Mouse (Mus musculus) stomach, embryonic 14.5 days (tissue): ENCODE results near the gene Ccdc170. TPM values are rescaled to one million over a fixed set of nuclear protein-coding genes. Genes with fewer than 3 reads are reported as not detected.

Experiments
- ATAC-seq: fragments of 200-750 bp; cut with Nextera tagmentation; 2 replicates; pipeline ENCODE4 v1.8.0; 2017; ENCODE audit warnings: low read depth, moderate TSS enrichment; ENCODE audit not compliant: insufficient number of reproducible peaks, insufficient read depth, low FRiP score
- H3K27ac ChIP-seq: fragments of 300-500 bp; sonication (generic); 2 replicates; pipeline ENCODE4 v1.5.1; 2014; ENCODE audit warnings: mild to moderate bottlenecking, low read length, moderate library complexity, mixed read lengths
- H3K27me3 ChIP-seq: fragments of 300-500 bp; sonication (generic); 2 replicates; pipeline ENCODE4 v1.6.1; 2014; ENCODE audit warnings: low read length, control low read depth, mixed read lengths; ENCODE audit not compliant: control insufficient read depth, insufficient read depth
- H3K36me3 ChIP-seq: fragments of 300-500 bp; sonication (generic); 2 replicates; pipeline ENCODE4 v1.6.1; 2014; ENCODE audit warnings: mild to moderate bottlenecking, control low read depth, low read length, moderate library complexity, mixed read lengths; ENCODE audit not compliant: control insufficient read depth, insufficient read depth
- H3K4me1 ChIP-seq: fragments of 300-500 bp; sonication (generic); 2 replicates; pipeline ENCODE4 v1.6.1; 2014; ENCODE audit warnings: low read length, control low read depth, mixed read lengths; ENCODE audit not compliant: control insufficient read depth, insufficient read depth
- H3K4me2 ChIP-seq: fragments of 300-500 bp; sonication (generic); replicated peaks from 2 replicates; pipeline ENCODE4 v1.6.1; 2014; ENCODE audit warnings: low read depth, low read length, control low read depth
- H3K4me3 ChIP-seq: fragments of 300-500 bp; sonication (generic); 2 replicates; pipeline ENCODE4 v1.5.1; 2014; ENCODE audit warnings: low read depth, low read length, control low read depth
- H3K9ac ChIP-seq: fragments of 300-500 bp; sonication (generic); replicated peaks from 2 replicates; pipeline ENCODE4 v1.6.1; 2014; ENCODE audit warnings: low read depth, mild to moderate bottlenecking, control low read depth, low read length, moderate library complexity, mixed read lengths
- H3K9me3 ChIP-seq: fragments of 300-500 bp; sonication (generic); 2 replicates; pipeline ENCODE4 v1.6.1; 2016; ENCODE audit warnings: low read depth, low read length, control low read depth; ENCODE audit not compliant: control insufficient read depth
- WGBS: fragments of 180-500 bp; shearing (Covaris S2); extraction: QIAGEN DNeasy Blood & Tissue Kit; methylation state at CpG from one replicate; pipeline ENCODE4 v1.1.7; 2014; 5-methylcytosine and 5-hydroxymethylcytosine counted together
- polyA plus RNA-seq: library from polyadenylated mRNA; unstranded; fragments of >200 nt; fragmentation: Nextera tagmentation; extraction: Ambion mirVana; gene quantifications from 2 replicates; pipeline ENCODE4 v1.2.1, GENCODE M21; 2014

Gene Ccdc170
- polyA plus RNA-seq, 1 experiment from 2014 or later = not detected

- Histone ChIP-seq H3K36me3 (no peaks in the 10 kb centered on the region), H3K9me3 (no peaks in the 10 kb centered on the region), H3K4me3 (no peak overlapping the region), H3K27me3 (no peaks in the 10 kb centered on the region), H3K9ac (no peak overlapping the region), H3K4me2 (no peak overlapping the region), H3K27ac (no peak overlapping the region), H3K4me1 (0 out of 2 replicates have a peak, but pooled peaks cover 2% of the 10 kb centered on the region)
- ATAC-seq = peak; percentile 63; the same call in 1 of the 2 replicates
- WGBS = 52% methylated on average over 11 of the region's 11 CpGs
Measured at GRCm38 (mm10) chr10:4473591-4473993, 8.7 kb upstream of the Ccdc170 start.

- H3K27ac ChIP-seq = no peak overlapping the region
- H3K4me1 ChIP-seq = 0 out of 2 replicates have a peak, but pooled peaks cover 2% of the 10 kb centered on the region
- WGBS = 70% methylated on average over 3 of the region's 3 CpGs
- no peak overlapping the region for H3K4me2 ChIP-seq
- no peaks in the 10 kb centered on the region for H3K36me3 ChIP-seq
- H3K27me3 ChIP-seq = no peaks in the 10 kb centered on the region
- no peak overlapping the region for H3K4me3 ChIP-seq
- ATAC-seq = no peak
- H3K9ac ChIP-seq = no peak overlapping the region
- H3K9me3 ChIP-seq = no peaks in the 10 kb centered on the region
Measured at GRCm38 (mm10) chr10:4475431-4475830, 6.9 kb upstream of the Ccdc170 start.

GRCm38 (mm10) chr10:4476604-4477003, 5.7 kb upstream of the Ccdc170 start:
- Histone ChIP-seq H3K36me3 (no peaks in the 10 kb centered on the region), H3K27ac (no peak overlapping the region), H3K27me3 (no peaks in the 10 kb centered on the region), H3K4me1 (0 out of 2 replicates have a peak, but pooled peaks cover 2% of the 10 kb centered on the region), H3K9ac (no peak overlapping the region), H3K9me3 (no peaks in the 10 kb centered on the region), H3K4me2 (no peak overlapping the region), H3K4me3 (no peak overlapping the region)
- 84% methylated on average over 5 of the region's 5 CpGs for WGBS
- no peak for ATAC-seq

GRCm38 (mm10) chr10:4480929-4481328, 1.4 kb upstream of the Ccdc170 start:
- H3K4me1 ChIP-seq = no peaks in the 10 kb centered on the region
- no peaks in the 10 kb centered on the region for H3K9me3 ChIP-seq
- no peak overlapping the region for H3K4me2 ChIP-seq
- H3K4me3 ChIP-seq = no peak overlapping the region
- ATAC-seq = no peak
- no peaks in the 10 kb centered on the region for H3K27me3 ChIP-seq
- no peak overlapping the region for H3K9ac ChIP-seq
- 43% methylated on average over 3 of the region's 3 CpGs for WGBS
- no peaks in the 10 kb centered on the region for H3K36me3 ChIP-seq
- no peak overlapping the region for H3K27ac ChIP-seq

- WGBS = 83% methylated on average over 8 of the region's 8 CpGs
- Histone ChIP-seq H3K9me3 (no peaks in the 10 kb centered on the region), H3K4me3 (no peak overlapping the region), H3K4me2 (no peak overlapping the region), H3K27ac (no peak overlapping the region), H3K4me1 (no peaks in the 10 kb centered on the region), H3K27me3 (no peaks in the 10 kb centered on the region), H3K36me3 (no peaks in the 10 kb centered on the region), H3K9ac (no peak overlapping the region)
- ATAC-seq = no peak
Measured at GRCm38 (mm10) chr10:4481695-4482094, 607 bp upstream of the Ccdc170 start.

GRCm38 (mm10) chr10:4483848-4484247, 1.5 kb downstream of the Ccdc170 start:
- no peaks in the 10 kb centered on the region for H3K36me3 ChIP-seq
- H3K27me3 ChIP-seq = no peaks in the 10 kb centered on the region
- H3K4me3 ChIP-seq = no peak overlapping the region
- no peak for ATAC-seq
- H3K4me2 ChIP-seq = no peak overlapping the region
- WGBS = 88% methylated on average over 1 of the region's 1 CpGs
- no peaks in the 10 kb centered on the region for H3K9me3 ChIP-seq
- H3K9ac ChIP-seq = no peak overlapping the region
- no peaks in the 10 kb centered on the region for H3K4me1 ChIP-seq
- no peak overlapping the region for H3K27ac ChIP-seq

- no peak for ATAC-seq
- H3K27me3 ChIP-seq = no peaks in the 10 kb centered on the region
- H3K9me3 ChIP-seq = no peaks in the 10 kb centered on the region
- no peaks in the 10 kb centered on the region for H3K4me1 ChIP-seq
- H3K4me2 ChIP-seq = no peak overlapping the region
- H3K27ac ChIP-seq = no peak overlapping the region
- no peak overlapping the region for H3K4me3 ChIP-seq
- 80% methylated on average over 9 of the region's 9 CpGs for WGBS
- no peak overlapping the region for H3K9ac ChIP-seq
- H3K36me3 ChIP-seq = no peaks in the 10 kb centered on the region
Measured at GRCm38 (mm10) chr10:4484986-4485385, 2.7 kb downstream of the Ccdc170 start.

- Histone ChIP-seq H3K27me3 (no peaks in the 10 kb centered on the region), H3K4me2 (no peak overlapping the region), H3K9me3 (no peaks in the 10 kb centered on the region), H3K27ac (no peak overlapping the region), H3K9ac (no peak overlapping the region), H3K4me3 (no peak overlapping the region), H3K36me3 (no peaks in the 10 kb centered on the region), H3K4me1 (no peaks in the 10 kb centered on the region)
- 73% methylated on average over 5 of the region's 5 CpGs for WGBS
- no peak for ATAC-seq
Measured at GRCm38 (mm10) chr10:4489865-4490264, 7.6 kb downstream of the Ccdc170 start.

- no peaks in the 10 kb centered on the region for H3K4me1 ChIP-seq
- H3K27me3 ChIP-seq = no peaks in the 10 kb centered on the region
- H3K36me3 ChIP-seq = no peaks in the 10 kb centered on the region
- 60% methylated on average over 2 of the region's 3 CpGs for WGBS
- no peak overlapping the region for H3K9ac ChIP-seq
- no peak overlapping the region for H3K27ac ChIP-seq
- no peak for ATAC-seq
- H3K4me2 ChIP-seq = no peak overlapping the region
- no peaks in the 10 kb centered on the region for H3K9me3 ChIP-seq
- H3K4me3 ChIP-seq = no peak overlapping the region
Measured at GRCm38 (mm10) chr10:4491281-4491680, 9.0 kb downstream of the Ccdc170 start.
